Mouse (Mus musculus) cerebellum, postnatal 14 days (tissue): Measurements from ENCODE around the gene Elob.
A peak's percentile ranks its signal among the peaks of the same experiment; 100 is the strongest.

Source experiments
- DNase-seq, 2 experiments: peaks; one replicate each; pipeline ENCODE4 v3.0.0; 2021; ENCODE audit warnings: mixed read lengths in 2 of 2

Elob gene

DNA sequence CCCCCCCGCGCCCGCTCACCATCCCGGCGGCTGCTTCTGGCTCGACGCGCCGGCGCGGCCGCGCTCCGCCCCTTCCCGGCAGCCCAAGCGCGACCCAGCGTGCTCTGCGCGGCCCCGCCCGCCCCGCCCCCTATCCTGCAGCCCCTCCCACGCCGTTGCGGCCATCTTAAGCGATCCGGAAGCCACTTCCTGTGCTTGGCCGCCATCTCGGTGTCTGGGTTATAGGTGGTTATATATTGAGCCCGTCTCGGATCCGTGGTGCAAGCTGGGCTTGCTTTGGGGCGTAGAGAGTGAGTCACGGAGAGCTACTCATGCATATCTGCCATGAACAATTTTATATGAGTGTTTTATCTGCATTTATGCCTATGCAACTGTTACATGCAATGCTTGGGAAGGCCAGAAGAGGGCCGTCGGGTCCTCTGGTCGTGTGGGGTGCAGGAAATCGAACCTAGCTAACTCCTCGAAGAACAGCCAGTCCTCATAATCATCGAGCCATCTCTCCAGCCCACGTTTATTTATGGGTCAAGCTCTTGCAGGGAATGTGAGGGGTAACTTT, at the start of gene Elob:
Elob (minus strand) TSS at position 73 of the 556 bp plus-strand sequence.
- DNase-seq: peak; percentile 88 to 90

GRCm38 (mm10) chr17:23877166-23877565, 48.2 kb upstream of the Elob start:
- no peak for DNase-seq

DNA sequence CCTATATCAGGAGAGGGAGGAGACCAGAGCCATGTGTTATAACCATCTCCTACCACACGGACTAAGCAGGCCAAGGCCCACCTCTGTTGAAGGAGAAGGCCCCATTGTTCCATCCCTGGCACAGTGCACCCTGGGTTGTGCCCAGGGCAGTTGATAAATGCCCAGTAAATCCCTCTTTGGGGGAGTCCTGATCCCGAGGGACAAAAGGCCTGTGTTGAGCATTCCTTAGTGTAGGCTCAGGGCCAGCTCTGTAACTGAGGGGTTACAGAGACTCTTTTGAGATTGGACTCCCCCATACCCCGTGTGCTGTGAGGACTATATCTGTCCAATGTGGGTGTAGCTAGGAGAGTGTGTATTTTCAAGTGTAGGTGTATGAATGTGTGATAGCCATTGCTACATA, 47.8 kb upstream of the Elob start:
- DNase-seq: no peak

GRCm38 (mm10) chr17:23873884-23874856, 45.2 kb upstream of the Elob start:
- DNase-seq: peak; percentile 66 to 75

DNA sequence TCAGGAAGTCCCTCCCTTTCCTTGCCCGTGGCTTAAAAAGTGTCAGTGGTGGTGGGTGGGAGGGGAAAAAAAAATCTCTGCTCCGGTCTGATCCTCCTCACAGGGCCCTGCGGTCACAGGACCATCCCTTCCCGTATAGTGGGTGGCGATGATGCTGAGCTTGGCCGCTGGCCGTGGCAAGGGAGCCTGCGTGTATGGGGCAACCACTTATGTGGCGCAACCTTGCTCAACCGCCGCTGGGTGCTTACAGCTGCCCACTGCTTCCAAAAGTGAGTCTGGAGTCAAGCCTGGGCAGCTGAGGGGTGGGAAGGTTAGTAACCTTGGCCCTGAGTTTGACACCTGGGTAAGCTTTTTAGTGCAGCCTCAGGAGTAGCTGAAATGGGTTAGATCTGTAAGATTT, 39.6 kb upstream of the Elob start:
- no peak for DNase-seq

DNA sequence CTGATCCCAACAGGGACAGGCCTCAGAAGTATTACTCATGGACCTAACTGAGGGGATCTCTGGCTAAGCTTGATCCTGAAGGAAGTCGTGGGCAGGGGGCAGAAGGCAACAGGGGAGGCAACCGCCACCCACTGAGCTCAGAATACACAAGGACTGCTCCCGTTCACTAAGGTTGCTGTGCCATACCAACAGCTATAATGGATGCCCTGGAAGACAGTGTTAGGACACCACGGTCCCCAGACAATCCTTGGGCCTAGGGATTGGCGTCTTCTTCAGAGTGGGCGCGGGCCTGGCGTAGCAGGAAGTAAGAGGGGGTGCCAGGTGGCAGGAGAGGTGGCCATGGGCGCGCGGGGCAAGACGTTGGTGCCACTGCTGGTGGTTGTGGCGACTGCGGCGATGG, 38.8 kb upstream of the Elob start, which contains the start of gene Prss21:
Prss21 (plus strand) TSS at position 301 of the 400 bp plus-strand sequence.
- no peak for DNase-seq

GRCm38 (mm10) chr17:23862926-23863325, 34.0 kb upstream of the Elob start:
- DNase-seq: peak in 1 of 2 experiments; percentile 30

DNA sequence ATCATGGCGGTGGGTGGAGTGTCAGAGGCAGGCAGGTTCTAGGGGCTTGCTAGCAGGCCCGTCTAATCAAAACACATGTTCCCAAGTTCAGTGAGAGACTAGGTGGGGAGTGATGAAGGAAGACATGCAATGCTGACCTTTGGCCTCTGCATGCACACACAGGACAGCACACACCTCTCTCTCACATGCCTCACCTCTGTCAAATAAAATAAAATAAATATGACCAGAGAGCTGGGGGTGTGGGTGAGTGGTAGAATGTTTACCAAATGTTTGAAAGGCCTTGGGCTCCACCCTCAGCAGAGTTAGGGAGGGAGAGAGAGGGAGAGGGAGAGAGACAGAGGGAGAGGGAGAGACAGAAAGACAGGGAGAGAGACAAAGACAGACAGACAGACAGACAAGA, 29.0 kb upstream of the Elob start:
- no peak for DNase-seq

- DNase-seq: no peak
Observed at GRCm38 (mm10) chr17:23857193-23857592, 28.3 kb upstream of the Elob start.

GRCm38 (mm10) chr17:23854229-23854765, 25.4 kb upstream of the Elob start:
- no peak for DNase-seq

DNA sequence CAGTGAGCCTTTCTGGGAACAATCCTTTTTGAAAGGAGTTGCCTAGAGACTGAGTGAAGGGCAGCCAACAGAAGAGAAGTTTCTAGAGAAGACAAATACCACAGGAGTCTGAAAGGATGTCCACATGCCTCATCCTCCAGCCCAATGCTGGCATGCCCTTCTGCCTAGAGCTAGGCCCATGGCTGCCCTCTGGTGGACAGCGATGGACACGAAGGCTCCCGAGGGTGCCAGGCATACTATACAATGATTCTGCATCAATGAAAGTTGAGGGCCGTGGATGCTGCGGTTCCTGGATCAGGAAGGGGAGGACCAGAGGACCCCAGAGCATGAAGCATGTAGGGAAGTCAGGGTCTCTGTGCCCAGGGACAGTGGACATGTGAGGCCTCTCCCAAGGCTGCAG, 24.4 kb upstream of the Elob start:
- DNase-seq: peak; percentile 71 to 86

DNA sequence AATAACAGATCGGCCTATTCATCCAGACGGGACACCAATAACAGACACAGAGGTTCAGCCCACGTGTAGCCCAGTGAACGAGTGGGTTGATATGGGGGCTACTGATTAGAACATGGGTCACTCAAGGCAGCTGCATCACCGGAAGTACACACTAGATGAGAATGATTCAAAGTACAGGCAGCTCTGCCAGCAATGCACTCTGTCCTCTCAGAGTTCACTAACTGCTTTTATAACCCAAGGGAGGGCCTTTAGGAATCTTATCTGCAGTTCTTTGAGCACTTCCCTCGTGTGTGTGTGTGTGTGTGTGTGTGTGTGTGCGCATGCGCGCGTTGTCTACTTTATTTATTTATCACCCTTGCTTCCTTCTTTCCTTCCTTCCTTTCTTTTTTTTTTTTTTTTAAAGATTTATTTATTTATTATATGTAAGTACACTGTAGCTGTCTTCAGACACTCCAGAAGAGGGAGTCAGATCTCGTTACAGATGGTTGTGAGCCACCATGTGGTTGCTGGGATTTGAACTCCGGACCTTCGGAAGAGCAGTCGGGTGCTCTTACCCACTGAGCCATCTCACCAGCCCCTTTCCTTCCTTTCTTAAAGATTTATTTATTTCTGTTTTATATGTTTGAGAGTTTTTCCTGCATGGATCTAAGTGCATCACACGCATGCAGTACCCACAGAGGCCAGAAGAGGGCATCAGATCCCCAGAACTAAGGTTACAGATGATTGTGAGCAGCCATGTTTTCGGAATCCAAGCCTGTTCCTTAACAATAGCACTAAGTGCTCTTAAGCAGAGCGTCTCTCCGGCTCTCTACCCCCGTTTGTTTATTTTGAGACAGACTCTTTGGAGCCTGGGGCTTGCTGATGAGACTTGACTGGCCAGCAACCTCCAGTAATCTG, 22.2 kb upstream of the Elob start:
- DNase-seq: peak; percentile 77 to 87

DNA sequence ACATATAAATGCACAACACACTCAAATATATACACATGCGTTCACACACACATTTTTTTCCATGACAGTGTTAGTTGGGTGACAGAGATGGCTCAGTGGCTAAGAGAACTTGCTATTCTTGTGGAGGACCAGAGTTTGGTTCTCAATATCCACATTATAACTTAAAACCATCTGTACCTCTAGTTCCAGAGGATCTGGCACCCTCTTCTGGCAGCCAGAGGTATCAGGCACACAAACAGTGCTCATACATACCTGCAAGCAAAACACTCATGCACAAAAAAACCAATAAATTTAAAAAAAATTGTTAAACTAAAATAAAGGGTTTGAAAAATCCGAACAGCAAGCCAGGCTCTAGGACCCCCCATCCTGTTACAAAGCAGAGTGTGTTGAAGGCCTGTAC, 21.1 kb upstream of the Elob start:
- DNase-seq: no peak

GRCm38 (mm10) chr17:23843812-23844273, 14.9 kb upstream of the Elob start, which contains the start of the genes Prss32 and Prss41:
Gene Prss32, plus strand, starts transcription at chr17:23843855.
Gene Prss41, minus strand, starts transcription at chr17:23844172.
- peak; percentile 71 to 80 for DNase-seq

GRCm38 (mm10) chr17:23843141-23843811, 14.3 kb upstream of the Elob start:
- DNase-seq: peak in 1 of 2 experiments; percentile 33

- DNase-seq: peak; percentile 75 to 83
Observed at GRCm38 (mm10) chr17:23841145-23841544, 12.2 kb upstream of the Elob start.

GRCm38 (mm10) chr17:23836006-23836575, 7.2 kb upstream of the Elob start, which contains the start of gene Prss33:
Gene Prss33, minus strand, starts transcription at chr17:23836056.
- peak in 1 of 2 experiments; percentile 1 for DNase-seq

GRCm38 (mm10) chr17:23831201-23831600, 2.3 kb upstream of the Elob start:
- DNase-seq: no peak

DNA sequence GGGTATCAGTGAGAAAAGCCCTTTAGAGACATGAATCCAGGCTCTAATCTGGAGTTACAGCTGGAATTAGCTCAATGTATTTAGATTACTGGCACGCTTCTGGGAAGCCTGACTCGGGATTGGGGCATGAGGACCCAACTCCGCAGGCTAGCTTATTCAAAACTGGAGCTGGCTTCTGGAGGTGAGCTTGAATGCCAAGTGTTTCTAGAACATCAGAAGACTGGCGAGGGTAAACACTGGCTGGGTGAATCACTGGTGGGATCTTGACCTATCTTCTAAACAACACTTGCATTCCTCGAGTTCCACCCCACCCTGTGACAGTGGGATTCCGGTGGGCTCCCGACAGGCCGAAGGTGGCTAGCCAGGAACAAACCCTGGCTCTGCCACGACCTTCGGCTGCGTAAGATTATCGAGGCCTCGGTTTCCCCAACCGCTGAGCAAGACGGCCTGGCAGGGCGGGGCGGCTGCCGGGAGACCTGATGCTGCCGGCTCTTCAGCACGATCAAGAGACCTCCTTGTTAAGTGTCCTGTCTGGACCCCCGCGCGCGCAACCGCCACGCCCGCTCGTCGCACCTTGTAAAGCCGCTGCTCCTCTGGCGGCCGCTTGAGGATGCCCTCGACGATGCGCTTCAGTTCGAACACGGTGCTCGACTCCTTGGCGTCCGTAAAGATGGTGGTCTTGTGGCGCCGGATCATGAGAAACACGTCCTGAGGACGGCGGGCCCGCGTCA, 500 bp downstream of the Elob start:
- peak in 1 of 2 experiments; percentile 78 for DNase-seq

- DNase-seq: no peak
Observed at GRCm38 (mm10) chr17:23825591-23825990, 3.3 kb downstream of the Elob start.

- DNase-seq: no peak
Observed at GRCm38 (mm10) chr17:23823614-23824013, 5.3 kb downstream of the Elob start.
